Mouse (Mus musculus) E14TG2a.4 (cell line): ENCODE measurements around the gene Psd.

ENCODE experiments used
- CTCF ChIP-seq: conservative IDR thresholded peaks from 2 replicates; pipeline ENCODE4 v1.5.1; 2014; ENCODE audit warnings: low read length
- NANOG ChIP-seq: IDR thresholded peaks from 2 replicates; pipeline ENCODE4 v1.6.1; 2014; ENCODE audit warnings: borderline replicate concordance, low read length, mixed read lengths
- POU5F1 ChIP-seq: IDR thresholded peaks from 2 replicates; pipeline ENCODE4 v1.6.1; 2014; ENCODE audit warnings: low read length, borderline replicate concordance

DNA sequence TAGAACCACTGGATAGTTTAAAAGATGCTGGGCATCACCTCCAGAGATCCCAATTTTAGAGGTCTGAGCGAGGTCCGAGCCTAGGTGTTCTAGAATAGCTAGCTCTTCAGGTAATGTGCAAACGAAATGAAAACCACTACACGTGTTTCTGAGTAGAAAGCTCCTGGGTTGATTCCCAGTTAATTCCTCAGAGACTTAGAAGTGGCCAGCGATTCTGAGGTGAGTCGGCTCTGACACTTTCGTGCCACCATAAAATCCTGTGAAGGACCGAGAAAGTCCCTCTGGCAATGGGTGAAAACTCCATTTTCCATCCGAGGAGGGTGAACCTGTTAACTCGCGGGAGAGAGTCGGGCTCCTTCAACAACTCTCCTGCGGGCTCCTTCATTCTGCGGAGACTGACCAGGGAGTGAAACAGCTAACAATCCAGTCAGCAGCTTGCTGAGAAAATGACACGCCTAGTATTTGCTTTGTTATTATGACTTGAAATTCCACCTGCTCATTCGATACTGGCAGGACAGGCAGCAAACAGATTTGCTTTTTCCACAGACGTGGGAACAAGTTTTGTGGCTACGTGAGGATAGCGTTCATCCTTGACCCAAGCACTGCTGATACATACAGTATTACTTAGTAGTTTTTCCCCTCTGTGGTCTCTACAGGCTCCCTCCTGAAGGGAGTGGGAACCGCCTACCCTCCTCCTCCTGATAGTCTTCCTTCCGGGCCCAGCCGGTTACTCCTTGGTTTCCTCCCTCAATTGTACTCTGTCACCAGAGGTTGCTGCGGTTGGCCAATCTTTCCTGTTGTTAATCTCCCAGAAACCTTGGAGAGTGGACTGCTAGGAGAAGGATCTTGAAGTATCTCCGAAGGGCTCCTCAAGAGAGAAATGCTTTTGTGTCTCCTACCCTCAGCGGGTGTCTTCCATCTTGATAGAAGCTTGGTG lies 30.7 kb upstream of the Psd start:
- no peak for TF ChIP-seq CTCF
- no peak for TF ChIP-seq POU5F1
- no peak for TF ChIP-seq NANOG
